Mouse (Mus musculus): ENCODE data around the gene Antxrl.

Antxrl gene

GRCm38 (mm10) chr14:34087856-34088398, 35.4 kb downstream of the Antxrl start:
- no peak for TF ChIP-seq GATA4 (IDR thresholded peaks at IDR 0.05; ENCODE audit: insufficient replicate concordance, low read length)

GRCm38 (mm10) chr14:34089796-34090195, 37.3 kb downstream of the Antxrl start:
- no peak for TF ChIP-seq GATA4 (IDR thresholded peaks at IDR 0.05; ENCODE audit: insufficient replicate concordance, low read length)

DNA sequence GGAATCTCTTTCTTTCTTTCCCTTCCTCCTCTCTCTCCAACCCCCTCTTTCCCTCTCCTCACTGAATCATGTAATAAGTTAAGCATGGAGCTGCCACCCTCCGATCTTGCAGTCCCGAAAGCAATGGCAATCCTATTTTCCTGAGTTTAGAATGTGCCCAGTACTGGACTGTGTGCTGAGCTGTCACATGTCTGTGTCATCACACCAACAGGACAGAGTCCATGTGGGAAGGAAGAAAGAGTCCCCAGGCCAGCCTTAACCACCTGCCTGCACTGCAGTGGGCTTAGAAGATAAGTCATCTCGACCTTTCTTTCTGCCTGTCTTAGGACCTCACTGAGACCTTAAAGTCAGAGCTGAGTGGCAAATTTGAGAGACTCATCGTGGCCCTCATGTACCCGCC, 39.0 kb downstream of the Antxrl start:
- no peak for TF ChIP-seq GATA4 (IDR thresholded peaks at IDR 0.05; ENCODE audit: insufficient replicate concordance, low read length)

- TF ChIP-seq GATA4 (IDR thresholded peaks at IDR 0.05; ENCODE audit: insufficient replicate concordance, low read length): no peak
These were observed 40.3 kb downstream of the Antxrl start for GRCm38 (mm10) chr14:34092856-34093255.

- TF ChIP-seq GATA4 (IDR thresholded peaks at IDR 0.05; ENCODE audit: insufficient replicate concordance, low read length): no peak
These were observed 43.7 kb downstream of the Antxrl start for GRCm38 (mm10) chr14:34096161-34096560.

GRCm38 (mm10) chr14:34102601-34103000, 50.1 kb downstream of the Antxrl start, which contains the start of gene A630023A22Rik:
Gene A630023A22Rik (minus strand): TSS chr14:34102754.
- no peak for TF ChIP-seq GATA4 (IDR thresholded peaks at IDR 0.05; ENCODE audit: insufficient replicate concordance, low read length)

DNA sequence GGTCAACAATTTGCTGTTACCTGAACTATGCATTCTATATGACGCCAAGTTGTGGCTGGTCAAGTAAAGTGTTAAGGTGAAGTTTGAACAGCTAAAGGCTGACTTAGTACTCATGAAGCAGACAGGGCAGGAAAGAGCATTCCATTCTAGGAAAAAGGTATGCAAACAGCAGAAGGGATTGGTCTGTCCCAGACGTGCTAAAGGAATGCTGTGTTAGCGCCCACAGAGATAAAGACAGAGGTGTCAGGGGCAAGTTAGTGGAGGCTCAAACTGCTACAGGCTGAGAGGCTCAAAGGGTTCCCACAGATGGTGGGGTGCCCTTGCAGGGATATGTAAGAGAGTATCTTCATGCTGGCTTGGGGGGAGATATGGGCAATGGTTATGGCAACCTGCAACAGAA, 51.3 kb downstream of the Antxrl start:
- TF ChIP-seq GATA4 (IDR thresholded peaks at IDR 0.05; ENCODE audit: insufficient replicate concordance, low read length): no peak

GRCm38 (mm10) chr14:34104892-34105291, 52.4 kb downstream of the Antxrl start:
- no peak for TF ChIP-seq GATA4 (IDR thresholded peaks at IDR 0.05; ENCODE audit: insufficient replicate concordance, low read length)

DNA sequence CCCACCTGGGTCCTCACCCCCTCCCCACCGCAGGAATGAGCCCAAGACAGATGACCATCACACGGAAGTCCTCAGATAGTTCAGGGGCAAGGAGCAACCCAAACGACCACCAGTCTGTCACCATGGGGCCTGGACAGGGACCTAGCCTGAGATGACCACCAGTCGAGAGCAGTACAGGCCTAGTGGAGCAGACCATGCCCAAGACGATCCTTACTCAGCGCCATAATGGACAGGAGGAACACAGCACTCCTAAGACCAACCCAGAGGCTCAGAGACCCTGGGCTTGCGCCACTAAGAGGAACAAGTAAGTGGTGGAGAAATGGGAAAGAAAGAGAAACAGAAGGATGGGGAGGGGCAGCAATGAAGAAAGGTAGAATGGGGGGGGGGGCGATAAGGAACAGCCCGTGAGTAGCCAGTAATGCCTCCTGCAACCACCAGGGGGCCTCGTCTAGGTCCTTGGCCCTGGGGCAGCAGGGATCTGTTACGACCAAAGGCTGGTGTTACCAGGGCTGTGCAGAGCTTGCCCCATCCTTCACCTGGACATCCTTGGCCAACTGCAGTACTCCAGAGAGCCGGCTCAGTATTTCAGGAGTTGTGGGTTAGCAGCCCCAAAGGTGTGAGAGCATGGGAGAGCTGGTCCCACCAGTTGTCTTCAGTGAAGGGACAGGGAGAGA, 54.0 kb downstream of the Antxrl start:
- no peak for TF ChIP-seq GATA4 (IDR thresholded peaks at IDR 0.05; ENCODE audit: insufficient replicate concordance, low read length)

DNA sequence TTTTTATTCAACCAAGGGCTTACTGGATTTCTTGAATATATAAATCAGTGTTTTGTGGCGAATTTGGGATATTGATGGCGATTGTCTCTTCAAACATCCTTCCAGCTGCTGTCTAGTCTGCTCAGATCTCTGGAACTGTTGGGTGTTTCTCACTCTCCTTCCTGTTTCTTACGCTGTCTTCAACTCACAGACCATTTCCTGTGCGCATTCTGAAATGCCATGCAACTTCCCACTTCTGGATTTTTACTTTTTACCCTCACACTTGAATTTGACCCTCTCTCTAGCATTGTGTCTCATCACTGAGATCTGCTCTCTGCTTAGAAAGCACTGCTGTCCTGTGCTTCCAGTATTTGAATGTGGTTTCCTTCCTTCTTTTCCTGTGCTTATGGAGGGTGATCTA, 55.1 kb downstream of the Antxrl start:
- TF ChIP-seq GATA4 (IDR thresholded peaks at IDR 0.05; ENCODE audit: insufficient replicate concordance, low read length): no peak

GRCm38 (mm10) chr14:34114311-34114710, 61.8 kb downstream of the Antxrl start:
- TF ChIP-seq GATA4 (IDR thresholded peaks at IDR 0.05; ENCODE audit: insufficient replicate concordance, low read length): no peak

DNA sequence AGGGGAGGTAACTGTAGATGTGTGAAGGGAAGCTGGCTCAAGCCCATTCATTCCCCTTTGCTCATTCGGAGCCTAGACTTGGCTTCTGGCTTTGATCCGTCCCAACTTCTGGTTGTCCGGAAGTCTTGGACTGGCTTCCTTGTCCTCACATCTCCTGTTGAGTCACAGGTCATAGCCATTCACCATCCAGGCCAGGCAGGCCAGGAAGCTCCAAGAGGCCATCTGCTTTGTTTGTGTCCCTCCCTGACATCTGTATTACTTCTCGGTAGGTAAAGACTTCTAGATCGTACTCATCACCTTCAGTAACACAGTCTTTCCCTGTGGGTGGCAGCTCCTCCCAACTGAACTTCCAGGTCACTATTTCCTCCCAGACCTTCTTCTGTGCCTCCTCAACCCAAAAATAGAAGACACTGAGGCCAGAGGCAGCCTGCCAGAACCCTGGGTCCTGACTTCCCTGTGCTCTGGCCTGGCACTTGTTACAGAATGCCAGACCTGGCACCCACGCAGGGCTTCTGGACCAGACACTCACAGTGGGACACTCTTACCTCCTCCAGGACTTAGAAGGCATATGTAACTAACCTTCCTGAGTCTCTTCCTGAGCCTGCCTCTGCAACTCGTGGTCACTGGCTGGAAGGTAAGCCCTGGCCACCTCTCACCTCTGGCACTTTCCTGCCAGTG, 66.7 kb downstream of the Antxrl start:
- no peak for TF ChIP-seq GATA4 (IDR thresholded peaks at IDR 0.05; ENCODE audit: insufficient replicate concordance, low read length)

GRCm38 (mm10) chr14:34120016-34120910, 67.8 kb downstream of the Antxrl start:
- no peak for TF ChIP-seq GATA4 (IDR thresholded peaks at IDR 0.05; ENCODE audit: insufficient replicate concordance, low read length)

GRCm38 (mm10) chr14:34120923-34121351, 68.4 kb downstream of the Antxrl start:
- TF ChIP-seq GATA4 (IDR thresholded peaks at IDR 0.05; ENCODE audit: insufficient replicate concordance, low read length): no peak

DNA sequence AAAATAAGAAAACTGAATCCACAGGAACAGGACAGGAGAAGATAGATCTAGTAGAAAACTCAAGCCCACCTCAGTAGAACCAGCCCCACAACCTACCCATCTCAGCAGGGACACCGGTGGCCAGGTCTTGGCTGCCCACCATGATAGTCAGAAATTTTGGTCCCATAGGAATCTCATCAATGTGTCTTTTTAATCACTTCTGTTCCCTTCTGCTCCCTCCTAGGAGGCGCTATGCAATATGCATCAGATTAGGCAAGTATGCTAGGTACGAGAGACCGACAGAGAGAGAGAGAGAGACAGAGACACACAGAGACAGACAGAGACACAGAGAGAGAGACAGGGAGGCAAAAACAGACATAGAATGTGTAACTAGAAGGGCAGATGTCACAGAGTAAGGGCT, 69.2 kb downstream of the Antxrl start:
- TF ChIP-seq GATA4 (IDR thresholded peaks at IDR 0.05; ENCODE audit: insufficient replicate concordance, low read length): no peak

All from liver, adult (tissue).